Comparison of ENCODE assay signal across 13 mouse cellular contexts in the genomic region with DNA sequence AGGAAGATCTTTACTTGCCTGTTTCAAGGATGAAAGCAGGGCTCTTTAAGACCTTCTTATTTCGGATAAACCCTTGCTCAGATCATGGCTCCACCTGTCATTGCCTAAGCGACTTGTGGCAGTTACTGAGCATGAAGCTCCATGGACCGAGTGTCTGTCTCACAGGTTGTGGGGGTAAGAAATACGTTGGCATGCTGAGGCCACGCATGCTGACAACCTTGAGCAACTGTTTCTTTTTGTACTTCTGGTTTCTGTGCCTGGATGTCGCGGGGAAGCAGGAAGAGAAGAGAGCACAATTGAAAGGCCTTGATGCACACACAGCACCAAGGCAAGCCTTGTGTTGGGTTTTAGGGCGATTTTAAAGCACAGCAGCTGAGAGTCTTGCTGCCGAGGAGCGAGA.
DNase-seq lines count a peak whose midpoint lies in the region; ATAC-seq and TF ChIP-seq lines count a peak whose summit lies in the region.
"Had no signal": no experiment of that assay in that cellular context is flagged by ENCODE, and none has a peak within 500 bp of the region (broad histone marks: within the 10 kb centered on the region; RNA-seq: fewer than 3 reads in every experiment).

No protein-coding gene starts in this region.

- no peaks in the 10 kb centered on the region for H3K36me3 ChIP-seq in liver, embryonic 11.5 days (ENCODE audit: control insufficient read depth, insufficient read depth, low read length)
- H3K36me3 ChIP-seq in liver, postnatal 0 days (replicated peaks; ENCODE audit: insufficient read depth, low read length), result no peaks in the 10 kb centered on the region
- H3K36me3 ChIP-seq in forebrain, embryonic 16.5 days (ENCODE audit: control insufficient read depth, insufficient read depth), result no peaks in the 10 kb centered on the region
- peaks cover 32% of the 10 kb centered on the region for H3K36me3 ChIP-seq in limb, embryonic 10.5 days
- no peaks in the 10 kb centered on the region for H3K36me3 ChIP-seq in neural tube, embryonic 13.5 days

- ATAC-seq in liver, embryonic 11.5 days (replicated peaks; ENCODE audit: low FRiP score), result no peak
- no peak for ATAC-seq in liver, postnatal 0 days
- ATAC-seq in forebrain, embryonic 16.5 days, result peak; percentile 24
- peak; percentile 29 for ATAC-seq in neural tube, embryonic 13.5 days (ENCODE audit: low read depth)
- ATAC-seq in erythroblast, adult 5-6 weeks (replicated peaks; ENCODE audit: low FRiP score, poor library complexity, severe bottlenecking), result no peak

- H3K27me3 ChIP-seq in liver, embryonic 11.5 days (replicated peaks; ENCODE audit: control insufficient read depth, insufficient read depth, low read length), result no peaks in the 10 kb centered on the region
- H3K27me3 ChIP-seq in liver, postnatal 0 days (ENCODE audit: insufficient read depth, low read length), result no peaks in the 10 kb centered on the region
- H3K27me3 ChIP-seq in forebrain, embryonic 16.5 days (replicated peaks; ENCODE audit: control insufficient read depth, insufficient read depth, low read length), result no peaks in the 10 kb centered on the region
- H3K27me3 ChIP-seq in limb, embryonic 10.5 days (ENCODE audit: low read depth, poor library complexity, severe bottlenecking), result no peaks in the 10 kb centered on the region
- H3K27me3 ChIP-seq in neural tube, embryonic 13.5 days, result no peaks in the 10 kb centered on the region

- no peak overlapping the region for H3K4me3 ChIP-seq in liver, embryonic 11.5 days (ENCODE audit: low read depth, low read length)
- no peak overlapping the region for H3K4me3 ChIP-seq in liver, postnatal 0 days (ENCODE audit: low read depth, low read length)
- H3K4me3 ChIP-seq in forebrain, embryonic 16.5 days (replicated peaks; ENCODE audit: low read length), result no peak overlapping the region
- H3K4me3 ChIP-seq in limb, embryonic 10.5 days, result no peak overlapping the region
- no peak overlapping the region for H3K4me3 ChIP-seq in neural tube, embryonic 13.5 days

- no peak for TF ChIP-seq EP300 in liver, postnatal 0 days (IDR thresholded peaks at IDR 0.05; ENCODE audit: low read depth)

- 70% methylated on average over 10 of the region's 10 CpGs for WGBS in liver, embryonic 11.5 days
- WGBS in liver, postnatal 0 days (ENCODE audit: insufficient replicate concordance), result 60% methylated on average over 10 of the region's 10 CpGs
- WGBS in forebrain, embryonic 16.5 days, result 30% methylated on average over 10 of the region's 10 CpGs
- WGBS in limb, embryonic 10.5 days, result 88% methylated on average over 10 of the region's 10 CpGs
- WGBS in neural tube, embryonic 13.5 days, result 36% methylated on average over 10 of the region's 10 CpGs

- no peak overlapping the region for H3K27ac ChIP-seq in liver, embryonic 11.5 days (ENCODE audit: low read depth, low read length)
- H3K27ac ChIP-seq in liver, postnatal 0 days (ENCODE audit: low read depth), result no peak overlapping the region
- H3K27ac ChIP-seq in forebrain, embryonic 16.5 days (ENCODE audit: low read length), result peak overlapping the region; percentile 78
- H3K27ac ChIP-seq in limb, embryonic 10.5 days, result no peak overlapping the region; the same call in 1 of the 2 replicates
- H3K27ac ChIP-seq in neural tube, embryonic 13.5 days (replicated peaks), result peak overlapping the region; percentile 92

- H3K4me1 ChIP-seq in liver, embryonic 11.5 days (replicated peaks; ENCODE audit: control insufficient read depth, insufficient read depth, low read length), result peaks cover 13% of the 10 kb centered on the region
- H3K4me1 ChIP-seq in liver, postnatal 0 days (ENCODE audit: insufficient read depth), result peaks cover 14% of the 10 kb centered on the region; the same call in 1 of the 2 replicates
- H3K4me1 ChIP-seq in forebrain, embryonic 16.5 days (replicated peaks; ENCODE audit: control insufficient read depth, insufficient read depth, low read length), result peaks cover 40% of the 10 kb centered on the region
- H3K4me1 ChIP-seq in limb, embryonic 10.5 days, result peaks cover 19% of the 10 kb centered on the region
- H3K4me1 ChIP-seq in neural tube, embryonic 13.5 days (replicated peaks), result peaks cover 71% of the 10 kb centered on the region

- peak; percentile 8 for DNase-seq in liver, embryonic 11.5 days (ENCODE audit: low spot score)
- DNase-seq in liver, postnatal 0 days, result no peak
- DNase-seq in limb, embryonic 10.5 days (ENCODE audit: low spot score), result peak; percentile 11
- DNase-seq in gastrocnemius, postnatal 4 days (ENCODE audit: low spot score in 2 of 2), result no peak
- DNase-seq in layer of hippocampus, adult 18-20 months (ENCODE audit: low spot score in 2 of 2), result no peak
- DNase-seq: cerebellum, adult 9-10 months; gastrocnemius, postnatal 10 days; kidney, adult 18-20 months; liver; lung, postnatal 14 days had no signal

- TF ChIP-seq CTCF in liver, postnatal 0 days (IDR thresholded peaks at IDR 0.05; ENCODE audit: low read depth), result no peak

- no peak overlapping the region for H3K4me2 ChIP-seq in liver, embryonic 11.5 days
- no peak overlapping the region for H3K4me2 ChIP-seq in liver, postnatal 0 days (ENCODE audit: low read depth, low read length)
- H3K4me2 ChIP-seq in forebrain, embryonic 16.5 days (ENCODE audit: low read length), result peak overlapping the region; percentile 11
- H3K4me2 ChIP-seq in neural tube, embryonic 13.5 days, result peak overlapping the region; percentile 29

- H3K9ac ChIP-seq in liver, embryonic 11.5 days (ENCODE audit: low read depth, low read length), result no peak overlapping the region
- no peak overlapping the region for H3K9ac ChIP-seq in liver, postnatal 0 days (replicated peaks)
- H3K9ac ChIP-seq in forebrain, embryonic 16.5 days (replicated peaks; ENCODE audit: low read depth, low read length), result 0 out of 2 replicates have a peak overlapping the region, but pooled peaks have one; percentile 3
- peak overlapping the region; percentile 63 for H3K9ac ChIP-seq in neural tube, embryonic 13.5 days

- no peaks in the 10 kb centered on the region for H3K9me3 ChIP-seq in liver, embryonic 11.5 days (ENCODE audit: control insufficient read depth, low read length)
- H3K9me3 ChIP-seq in liver, postnatal 0 days (ENCODE audit: low read length), result no peaks in the 10 kb centered on the region
- 0 out of 2 replicates have a peak, but pooled peaks cover 2% of the 10 kb centered on the region for H3K9me3 ChIP-seq in forebrain, embryonic 16.5 days (ENCODE audit: control insufficient read depth, low read length)
- no peaks in the 10 kb centered on the region for H3K9me3 ChIP-seq in limb, embryonic 10.5 days (replicated peaks)
- H3K9me3 ChIP-seq in neural tube, embryonic 13.5 days, result peaks cover 9% of the 10 kb centered on the region; the same call in 1 of the 2 replicates

Comparison
In these comparisons a context has a peak if more than half of its experiments do, and no peak if none do; other contexts are left out.
1. DNase-seq: peak in liver, embryonic 11.5 days (single experiment) and limb, embryonic 10.5 days (single experiment); none in liver, postnatal 0 days (single experiment), gastrocnemius, postnatal 4 days (0 of 2) and layer of hippocampus, adult 18-20 months (0 of 2).
2. ATAC-seq: peak in forebrain, embryonic 16.5 days (single experiment) and neural tube, embryonic 13.5 days (single experiment); none in liver, embryonic 11.5 days (single experiment), liver, postnatal 0 days (single experiment) and erythroblast, adult 5-6 weeks (single experiment).
3. H3K27ac ChIP-seq: peak in forebrain, embryonic 16.5 days (single experiment) and neural tube, embryonic 13.5 days (single experiment); none in liver, embryonic 11.5 days (single experiment), liver, postnatal 0 days (single experiment) and limb, embryonic 10.5 days (single experiment).
4. H3K4me2 ChIP-seq: peak in forebrain, embryonic 16.5 days (single experiment) and neural tube, embryonic 13.5 days (single experiment); none in liver, embryonic 11.5 days (single experiment) and liver, postnatal 0 days (single experiment).
5. H3K9ac ChIP-seq: peak in forebrain, embryonic 16.5 days (single experiment) and neural tube, embryonic 13.5 days (single experiment); none in liver, embryonic 11.5 days (single experiment) and liver, postnatal 0 days (single experiment).